Mouse (Mus musculus) embryonic fibroblast, embryonic 13.5 days (primary cell): ENCODE data around the gene Hnrnpab.

ENCODE experiments used
- CTCF ChIP-seq: IDR thresholded peaks from 2 replicates; pipeline ENCODE4 v1.5.1; 2011; ENCODE audit warnings: mild to moderate bottlenecking, control low read depth, low read length, moderate library complexity, borderline replicate concordance; ENCODE audit not compliant: insufficient read depth
- POLR2A ChIP-seq: IDR thresholded peaks from 2 replicates; pipeline ENCODE4 v1.6.1; 2011; ENCODE audit warnings: low read depth, mild to moderate bottlenecking, control low read depth, low read length, moderate library complexity

GRCm38 (mm10) chr11:51595459-51596083 lies 11.1 kb downstream of the Hnrnpab start:
- TF ChIP-seq CTCF (no peak), POLR2A (no peak)
